Mouse (Mus musculus): ENCODE results near the gene Syvn1.

DNA sequence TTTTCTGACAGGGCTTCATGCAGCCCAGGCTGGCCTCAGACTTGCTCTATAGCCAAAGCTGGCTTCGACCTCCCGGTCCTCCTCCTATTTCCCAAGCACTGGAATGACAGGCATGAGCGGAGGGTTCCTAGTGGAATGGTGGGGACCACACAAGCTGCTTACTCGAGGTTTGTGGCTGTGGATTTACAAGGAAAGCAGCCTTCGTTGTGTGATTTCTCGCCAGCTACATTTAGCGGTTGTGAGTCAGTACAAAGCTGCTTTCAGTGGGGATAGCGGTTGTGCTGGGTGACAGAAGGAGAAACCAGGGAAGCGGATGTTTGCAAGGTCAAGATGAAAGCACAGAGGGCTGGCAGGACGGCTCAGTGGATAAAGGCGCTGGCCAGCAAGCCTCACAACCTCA lies 40.8 kb upstream of the Syvn1 start:
- TF ChIP-seq CTCF (IDR thresholded peaks at IDR 0.05; ENCODE audit: borderline replicate concordance, control insufficient read depth, extremely low read depth, insufficient read depth, low read length, poor library complexity) = no peak
- no peak for TF ChIP-seq POLR2A (IDR thresholded peaks at IDR 0.05; ENCODE audit: control insufficient read depth, extremely low read depth, insufficient read depth, low read length, poor library complexity)
